Mouse (Mus musculus) midbrain, embryonic 16.5 days (tissue): ENCODE measurements at regions not wholly inside any gene's neighbourhood (a gene's known extent, or its start where the extent isn't known, plus 50 kb on each side); places are given as distances from the start of the nearest gene placed in this dataset.
A peak's percentile ranks its signal among the peaks of the same experiment; 100 is the strongest.
"Not testable (repeated sequence)": the region's sequence is repeated elsewhere in the genome, so short reads cannot be mapped to it uniquely, and the experiment has no call there.

Experiments
- ATAC-seq: fragments of 200-750 bp; cut with Nextera tagmentation; 2 replicates; pipeline ENCODE4 v1.8.0; 2017; ENCODE audit warnings: moderate TSS enrichment
- H3K27ac ChIP-seq: fragments of 300-500 bp; sonication (generic); 2 replicates; pipeline ENCODE4 v1.5.1; 2014; ENCODE audit warnings: mild to moderate bottlenecking, low read length, mixed read lengths
- H3K27me3 ChIP-seq: fragments of 300-500 bp; sonication (generic); 2 replicates; pipeline ENCODE4 v1.6.1; 2014; ENCODE audit warnings: low read depth, low read length, mixed read lengths; ENCODE audit not compliant: control insufficient read depth, insufficient read depth
- H3K36me3 ChIP-seq: fragments of 300-500 bp; sonication (generic); 2 replicates; pipeline ENCODE4 v1.6.1; 2014; ENCODE audit warnings: mild to moderate bottlenecking, low read length, moderate library complexity, mixed read lengths; ENCODE audit not compliant: control insufficient read depth, insufficient read depth
- H3K4me1 ChIP-seq: fragments of 300-500 bp; sonication (generic); 2 replicates; pipeline ENCODE4 v1.6.1; 2014; ENCODE audit warnings: mild to moderate bottlenecking, low read length, mixed read lengths; ENCODE audit not compliant: control insufficient read depth, insufficient read depth
- H3K4me2 ChIP-seq: fragments of 300-500 bp; sonication (generic); 2 replicates; pipeline ENCODE4 v1.6.1; 2014; ENCODE audit warnings: mild to moderate bottlenecking, low read length, mixed read lengths
- H3K4me3 ChIP-seq: fragments of 300-500 bp; sonication (generic); 2 replicates; pipeline ENCODE4 v1.5.1; 2014; ENCODE audit warnings: low read depth, mild to moderate bottlenecking, low read length, moderate library complexity, mixed read lengths
- H3K9ac ChIP-seq: fragments of 300-500 bp; sonication (generic); 2 replicates; pipeline ENCODE4 v1.6.1; 2014; ENCODE audit warnings: low read depth, low read length, mixed read lengths
- H3K9me3 ChIP-seq: fragments of 300-500 bp; sonication (generic); replicated peaks from 2 replicates; pipeline ENCODE4 v1.6.1; 2014; ENCODE audit warnings: mild to moderate bottlenecking, low read length, mixed read lengths; ENCODE audit not compliant: control insufficient read depth, poor library complexity, severe bottlenecking
- WGBS: fragments of 180-500 bp; shearing (Covaris S2); extraction: QIAGEN DNeasy Blood & Tissue Kit; methylation state at CpG from one replicate; pipeline ENCODE4 v1.1.7; 2014; 5-methylcytosine and 5-hydroxymethylcytosine counted together

DNA sequence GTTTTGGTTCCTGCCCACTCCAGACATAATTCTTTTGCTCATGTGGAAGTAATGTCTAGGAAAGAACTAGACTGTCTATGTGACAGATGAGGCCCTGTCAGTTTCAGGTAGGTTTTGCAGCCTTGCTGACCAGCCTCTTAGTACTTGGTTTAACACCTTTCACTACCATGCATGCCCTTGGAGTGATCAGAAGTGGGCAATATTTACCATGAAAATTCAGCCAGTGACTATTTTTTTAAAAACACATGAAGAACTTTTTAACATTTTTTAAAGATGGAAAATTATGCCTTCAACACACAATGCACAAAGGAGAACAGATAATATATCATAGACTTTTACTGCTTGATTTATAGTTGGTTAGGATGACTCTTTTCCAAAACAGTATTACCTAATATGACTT lies 58.1 kb downstream of the Cox7c start:
- Histone ChIP-seq H3K27ac (no peak overlapping the region), H3K27me3 (no peaks in the 10 kb centered on the region), H3K9ac (no peak overlapping the region), H3K4me1 (no peaks in the 10 kb centered on the region), H3K9me3 (no peaks in the 10 kb centered on the region), H3K36me3 (no peaks in the 10 kb centered on the region), H3K4me2 (no peak overlapping the region), H3K4me3 (no peak overlapping the region)
- ATAC-seq, result no peak

DNA sequence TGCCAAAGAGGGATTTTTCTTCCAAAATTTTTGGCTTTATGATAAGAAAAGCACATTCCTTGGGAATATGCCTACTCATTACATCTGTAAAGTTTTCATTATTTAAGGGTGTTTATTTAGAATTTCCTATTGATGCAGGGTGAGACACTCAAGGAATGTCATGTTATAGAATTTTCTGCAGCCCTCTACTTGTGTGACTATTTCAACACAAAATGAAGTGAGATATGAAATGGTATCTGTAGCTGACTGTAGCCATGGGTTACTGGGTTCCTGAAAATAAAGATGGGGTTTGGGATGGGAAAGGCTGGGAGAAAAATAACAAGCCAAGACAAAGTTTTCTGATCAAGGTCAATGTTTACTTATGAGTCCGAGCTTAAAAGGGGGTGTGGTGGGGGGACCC lies 64.6 kb downstream of the Cox7c start:
- H3K4me2 ChIP-seq, result no peak overlapping the region
- H3K4me3 ChIP-seq, result no peak overlapping the region
- no peaks in the 10 kb centered on the region for H3K27me3 ChIP-seq
- no peaks in the 10 kb centered on the region for H3K36me3 ChIP-seq
- H3K9ac ChIP-seq, result no peak overlapping the region
- H3K27ac ChIP-seq, result no peak overlapping the region
- ATAC-seq, result no peak
- H3K4me1 ChIP-seq, result no peaks in the 10 kb centered on the region
- H3K9me3 ChIP-seq, result no peaks in the 10 kb centered on the region
- WGBS, result 67% methylated on average over 1 of the region's 1 CpGs

DNA sequence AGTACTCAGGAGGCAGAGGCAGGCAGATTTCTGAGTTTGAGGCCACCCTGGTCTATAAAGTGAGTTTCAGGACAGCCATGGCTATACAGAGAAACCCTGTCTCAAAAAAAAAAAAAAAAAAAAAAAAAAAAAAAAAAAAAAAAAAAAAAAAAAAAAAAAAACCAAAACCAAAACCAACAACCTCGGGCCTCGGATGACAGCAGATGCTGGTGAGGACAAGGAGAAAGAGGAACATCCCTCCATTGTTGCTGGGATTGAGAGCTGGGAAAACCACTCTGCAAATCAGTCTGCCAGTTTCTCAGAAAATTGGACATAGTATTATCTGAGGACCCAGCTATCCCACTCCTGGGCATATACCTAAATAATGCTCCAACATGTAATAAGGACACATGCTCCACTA lies 82.7 kb downstream of the Cox7c start:
- not testable (repeated sequence) for H3K9ac ChIP-seq, H3K36me3 ChIP-seq, H3K4me2 ChIP-seq, H3K4me1 ChIP-seq, H3K9me3 ChIP-seq, ATAC-seq, H3K4me3 ChIP-seq, H3K27me3 ChIP-seq, H3K27ac ChIP-seq
- WGBS, result 100% methylated on average over 2 of the region's 2 CpGs

DNA sequence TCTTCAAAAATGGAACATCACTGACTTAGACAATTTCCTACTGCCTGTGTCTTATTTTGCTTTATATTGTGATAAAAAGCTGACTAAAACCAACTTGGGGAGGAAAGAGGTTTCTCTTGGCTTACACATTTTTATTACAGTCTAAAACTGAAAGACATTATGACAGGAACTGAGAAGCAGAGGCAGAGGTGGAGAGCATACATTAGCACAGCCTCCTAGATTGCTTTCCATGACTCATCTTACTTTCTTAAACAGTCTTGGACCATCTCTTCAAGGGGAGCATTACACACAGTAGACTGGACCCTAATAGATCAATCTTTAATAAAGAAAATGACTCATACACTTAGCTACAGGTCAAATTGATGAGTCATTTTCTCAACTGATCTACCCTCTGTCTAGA lies 91.4 kb downstream of the Cox7c start:
- no peak for ATAC-seq
- H3K4me1 ChIP-seq, result no peaks in the 10 kb centered on the region
- H3K4me2 ChIP-seq, result no peak overlapping the region
- no peaks in the 10 kb centered on the region for H3K36me3 ChIP-seq
- no peak overlapping the region for H3K9ac ChIP-seq
- H3K9me3 ChIP-seq, result no peaks in the 10 kb centered on the region
- H3K27ac ChIP-seq, result no peak overlapping the region
- H3K4me3 ChIP-seq, result no peak overlapping the region
- H3K27me3 ChIP-seq, result no peaks in the 10 kb centered on the region

DNA sequence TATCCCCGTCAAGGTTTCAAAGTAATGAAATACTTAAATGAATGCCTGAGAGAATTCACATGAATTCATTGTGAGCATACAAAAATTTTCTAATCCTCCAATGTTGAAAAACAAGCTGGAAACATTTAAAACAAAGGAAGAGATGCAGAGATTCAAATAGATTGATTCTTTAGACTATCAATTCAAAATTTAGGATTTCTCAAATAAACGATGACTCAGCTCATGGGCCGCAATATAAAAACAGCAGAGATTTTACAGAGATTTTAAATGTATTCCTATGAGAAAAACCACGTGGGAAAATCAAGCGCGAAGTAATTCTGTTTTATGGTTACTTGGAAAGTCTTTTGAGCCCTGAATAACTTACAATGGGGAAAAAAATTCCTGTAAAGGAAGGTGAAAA lies 93.8 kb downstream of the Cox7c start:
- H3K4me3 ChIP-seq, result no peak overlapping the region
- ATAC-seq, result no peak

DNA sequence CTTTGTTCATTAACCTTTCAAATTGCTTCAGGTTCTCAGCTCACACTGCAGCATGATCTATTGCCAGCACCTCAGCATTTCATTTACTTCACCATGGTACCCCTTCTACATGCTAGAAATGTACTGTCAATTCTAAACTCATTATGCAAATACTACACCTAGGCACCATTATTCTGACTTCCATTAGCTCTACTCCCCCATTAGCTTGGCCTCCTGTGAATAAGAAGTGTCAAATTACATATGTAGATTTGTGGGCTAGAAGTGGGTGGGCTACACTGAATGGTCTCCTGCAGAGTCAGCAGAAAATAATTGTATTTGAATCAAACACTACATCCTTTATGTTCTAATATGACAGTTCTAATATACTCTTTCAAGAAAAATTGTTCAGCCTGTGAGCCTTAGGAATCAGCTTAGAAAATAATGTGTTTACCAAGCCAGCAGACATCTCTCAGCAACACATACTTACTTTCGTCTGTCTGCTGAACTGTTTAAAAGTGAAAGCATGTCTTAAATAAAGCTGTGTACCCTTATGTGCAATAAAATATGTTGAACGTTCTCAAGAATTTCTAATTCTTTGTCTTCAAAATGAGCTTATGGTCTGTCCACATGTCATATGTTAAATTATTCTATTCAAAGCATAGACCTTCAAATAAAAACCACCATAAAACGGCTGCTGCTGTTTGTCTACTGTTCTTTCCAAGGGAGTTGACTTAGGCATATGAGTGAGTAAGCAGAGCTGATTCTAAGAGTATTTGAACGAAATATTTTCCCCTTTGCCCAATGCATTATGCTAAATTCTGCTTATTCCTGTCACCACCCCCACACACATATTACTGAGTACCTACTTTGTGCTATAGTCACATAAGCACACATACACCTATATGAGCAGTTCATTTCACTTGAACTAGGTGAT lies 119.6 kb downstream of the Cox7c start:
- Histone ChIP-seq H3K9me3 (no peaks in the 10 kb centered on the region), H3K9ac (no peak overlapping the region), H3K36me3 (no peaks in the 10 kb centered on the region), H3K27ac (peak overlapping the region; percentile 22; the same call in 1 of the 2 replicates), H3K4me2 (no peak overlapping the region), H3K27me3 (no peaks in the 10 kb centered on the region), H3K4me3 (no peak overlapping the region), H3K4me1 (peaks cover 7% of the 10 kb centered on the region)
- peak; percentile 91 for ATAC-seq
- 39% methylated on average over 4 of the region's 4 CpGs for WGBS

More for the DNA sequence above, 93.8 kb downstream of the Cox7c start:
- Histone ChIP-seq H3K9ac (no peak overlapping the region), H3K27me3 (no peaks in the 10 kb centered on the region), H3K9me3 (no peaks in the 10 kb centered on the region), H3K27ac (no peak overlapping the region), H3K4me1 (no peaks in the 10 kb centered on the region), H3K4me2 (no peak overlapping the region), H3K36me3 (no peaks in the 10 kb centered on the region)
- 79% methylated on average over 6 of the region's 6 CpGs for WGBS

DNA sequence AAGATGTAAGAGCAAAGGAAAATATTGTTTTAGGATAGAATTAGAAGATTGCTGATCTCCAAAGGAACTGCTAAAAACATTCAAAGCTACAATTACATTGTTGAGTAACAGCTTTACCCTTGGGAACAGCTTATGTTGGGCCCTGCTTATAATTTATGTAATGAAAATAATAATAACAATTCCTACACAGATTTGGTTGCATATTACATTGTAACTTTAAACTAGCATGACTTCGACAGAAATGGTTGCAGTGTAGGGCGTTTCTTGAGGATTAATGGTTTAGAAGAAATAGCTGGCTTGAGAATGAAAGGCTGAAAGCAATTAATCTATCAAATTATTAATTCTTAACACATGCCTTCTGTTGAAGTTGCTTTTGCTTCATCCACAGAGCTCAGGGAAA lies 120.4 kb downstream of the Cox7c start:
- 59% methylated on average over 2 of the region's 2 CpGs for WGBS
- no peak overlapping the region for H3K4me2 ChIP-seq
- H3K36me3 ChIP-seq, result no peaks in the 10 kb centered on the region
- peak; percentile 17; the same call in 1 of the 2 replicates for ATAC-seq
- H3K9ac ChIP-seq, result no peak overlapping the region
- no peak overlapping the region for H3K4me3 ChIP-seq
- no peak overlapping the region for H3K27ac ChIP-seq
- H3K4me1 ChIP-seq, result peaks cover 7% of the 10 kb centered on the region
- H3K9me3 ChIP-seq, result no peaks in the 10 kb centered on the region
- no peaks in the 10 kb centered on the region for H3K27me3 ChIP-seq

DNA sequence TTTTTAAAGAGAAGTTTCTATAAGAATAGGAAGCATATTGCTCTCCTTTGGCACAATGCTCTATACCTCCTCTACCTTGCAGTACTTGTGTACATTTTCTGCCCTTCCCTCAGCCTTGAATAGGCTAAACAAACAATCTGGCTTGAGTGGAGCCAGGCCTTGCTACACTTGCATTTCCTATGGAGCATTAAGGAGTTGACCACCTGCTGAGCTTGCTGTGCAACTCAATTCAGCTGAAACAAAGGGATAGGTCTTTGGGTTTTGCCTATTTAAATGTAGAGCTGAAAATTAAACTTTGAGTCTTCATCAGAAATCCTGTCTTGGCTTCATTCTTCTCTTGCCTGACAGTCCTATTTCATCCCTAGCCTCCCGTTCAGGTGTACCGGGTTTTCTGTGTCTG lies 124.0 kb downstream of the Cox7c start:
- Histone ChIP-seq H3K4me2 (no peak overlapping the region), H3K9me3 (no peaks in the 10 kb centered on the region), H3K4me1 (peaks cover 7% of the 10 kb centered on the region), H3K9ac (no peak overlapping the region), H3K36me3 (no peaks in the 10 kb centered on the region), H3K27ac (no peak overlapping the region), H3K27me3 (no peaks in the 10 kb centered on the region), H3K4me3 (no peak overlapping the region)
- no peak for ATAC-seq
- 85% methylated on average over 2 of the region's 2 CpGs for WGBS

DNA sequence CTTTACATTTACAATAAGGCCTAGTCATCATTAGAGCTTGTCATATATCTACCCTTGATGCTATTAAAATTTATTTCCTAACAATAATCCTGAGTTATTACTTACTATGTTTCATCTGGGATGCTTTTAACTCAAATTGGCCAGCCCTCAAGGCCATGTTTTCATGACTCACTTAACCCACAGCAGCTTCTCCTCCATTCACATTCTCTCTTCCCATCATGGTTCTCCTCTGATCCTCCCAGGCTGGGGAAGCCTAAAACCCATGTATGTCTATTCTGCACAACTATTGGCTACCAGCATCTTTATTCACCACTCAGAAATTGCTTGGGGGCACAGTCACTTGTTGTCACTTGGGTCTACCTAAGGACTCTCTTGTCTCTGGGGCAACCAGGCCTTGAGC lies 144.9 kb downstream of the Cox7c start:
- Histone ChIP-seq H3K4me3 (no peak overlapping the region), H3K27me3 (no peaks in the 10 kb centered on the region), H3K9ac (no peak overlapping the region), H3K4me1 (no peaks in the 10 kb centered on the region), H3K4me2 (no peak overlapping the region), H3K36me3 (no peaks in the 10 kb centered on the region), H3K9me3 (no peaks in the 10 kb centered on the region), H3K27ac (no peak overlapping the region)
- ATAC-seq, result no peak
